Comparison of ENCODE assay signal across 8 mouse cellular contexts in genomic region chr9:54821442-54822100, GRCm38 (mm10). TPM values are rescaled to one million over a fixed set of nuclear protein-coding genes. Genes with fewer than 3 reads are reported as not detected.
A peak's percentile ranks its signal among the peaks of the same experiment; 100 is the strongest.
DNase-seq lines count a peak whose midpoint lies in the region; ATAC-seq and TF ChIP-seq lines count a peak whose summit lies in the region.

No protein-coding gene starts in this region.

- H3K9ac ChIP-seq in heart, embryonic 11.5 days (ENCODE audit: low read depth, low read length), result no peak overlapping the region
- no peak overlapping the region for H3K9ac ChIP-seq in kidney, embryonic 15.5 days
- no peak overlapping the region for H3K9ac ChIP-seq in limb, embryonic 14.5 days (ENCODE audit: low read depth, low read length, severe bottlenecking)
- H3K9ac ChIP-seq in neural tube, embryonic 11.5 days (ENCODE audit: low read length), result no peak overlapping the region

- no peaks in the 10 kb centered on the region for H3K27me3 ChIP-seq in heart, embryonic 11.5 days (ENCODE audit: control insufficient read depth, insufficient read depth, low read length)
- peaks cover 28% of the 10 kb centered on the region for H3K27me3 ChIP-seq in kidney, embryonic 15.5 days
- H3K27me3 ChIP-seq in limb, embryonic 14.5 days (ENCODE audit: control insufficient read depth, insufficient read depth, low read length), result no peaks in the 10 kb centered on the region
- no peaks in the 10 kb centered on the region for H3K27me3 ChIP-seq in neural tube, embryonic 11.5 days (ENCODE audit: control insufficient read depth, insufficient read depth, low read length)

- no peak for ATAC-seq in heart, embryonic 11.5 days (replicated peaks; ENCODE audit: insufficient number of reproducible peaks, low FRiP score, low TSS enrichment)
- peak; percentile 91 for ATAC-seq in frontal cortex, adult (ENCODE audit: low TSS enrichment)
- peak; percentile 49; the same call in 1 of the 2 replicates for ATAC-seq in kidney, embryonic 15.5 days (replicated peaks; ENCODE audit: low FRiP score)
- ATAC-seq in limb, embryonic 14.5 days (ENCODE audit: low FRiP score, low read depth), result peak; percentile 85
- peak; percentile 72; the same call in 1 of the 2 replicates for ATAC-seq in neural tube, embryonic 11.5 days (ENCODE audit: insufficient read depth, low FRiP score, low TSS enrichment)
- no peak for ATAC-seq in erythroblast, adult 5-6 weeks (replicated peaks; ENCODE audit: low FRiP score, poor library complexity, severe bottlenecking)

- H3K36me3 ChIP-seq in heart, embryonic 11.5 days (ENCODE audit: control insufficient read depth, insufficient read depth, low read length), result no peaks in the 10 kb centered on the region
- H3K36me3 ChIP-seq in kidney, embryonic 15.5 days, result no peaks in the 10 kb centered on the region
- H3K36me3 ChIP-seq in limb, embryonic 14.5 days (ENCODE audit: control insufficient read depth, insufficient read depth, low read length), result no peaks in the 10 kb centered on the region
- H3K36me3 ChIP-seq in neural tube, embryonic 11.5 days (ENCODE audit: control insufficient read depth, insufficient read depth, low read length), result no peaks in the 10 kb centered on the region

- no peak overlapping the region for H3K27ac ChIP-seq in heart, embryonic 11.5 days (ENCODE audit: low read depth, low read length)
- no peak overlapping the region for H3K27ac ChIP-seq in bone marrow macrophage, adult 2 months (ENCODE audit: insufficient read depth, low read depth, low read length)
- H3K27ac ChIP-seq in kidney, embryonic 15.5 days, result no peak overlapping the region
- no peak overlapping the region for H3K27ac ChIP-seq in limb, embryonic 14.5 days (replicated peaks; ENCODE audit: low read depth, low read length)
- H3K27ac ChIP-seq in neural tube, embryonic 11.5 days (ENCODE audit: low read depth, low read length), result no peak overlapping the region

- DNase-seq in heart, adult 8-10 months (ENCODE audit: low spot score), result peak; percentile 31
- DNase-seq in limb, embryonic 14.5 days (ENCODE audit: low spot score), result peak; percentile 79
- peak; percentile 55 for DNase-seq in neural tube, embryonic 11.5 days (ENCODE audit: low spot score)

- no peaks in the 10 kb centered on the region for H3K9me3 ChIP-seq in heart, embryonic 11.5 days (replicated peaks; ENCODE audit: control insufficient read depth, low read length)
- no peaks in the 10 kb centered on the region for H3K9me3 ChIP-seq in kidney, embryonic 15.5 days (replicated peaks)
- no peaks in the 10 kb centered on the region for H3K9me3 ChIP-seq in limb, embryonic 14.5 days (ENCODE audit: control insufficient read depth, low read length)
- H3K9me3 ChIP-seq in neural tube, embryonic 11.5 days (ENCODE audit: control insufficient read depth, low read length), result no peaks in the 10 kb centered on the region

- H3K4me1 ChIP-seq in heart, embryonic 11.5 days (ENCODE audit: control insufficient read depth, insufficient read depth, low read length), result no peaks in the 10 kb centered on the region
- no peaks in the 10 kb centered on the region for H3K4me1 ChIP-seq in bone marrow macrophage, adult 2 months (ENCODE audit: control insufficient read depth, insufficient read depth, low read length)
- H3K4me1 ChIP-seq in kidney, embryonic 15.5 days, result no peaks in the 10 kb centered on the region; the same call in 1 of the 2 replicates
- H3K4me1 ChIP-seq in limb, embryonic 14.5 days (ENCODE audit: control insufficient read depth, insufficient read depth, low read length), result peaks cover 9% of the 10 kb centered on the region
- peaks cover under 1% of the 10 kb centered on the region; the same call in 1 of the 2 replicates for H3K4me1 ChIP-seq in neural tube, embryonic 11.5 days (ENCODE audit: control insufficient read depth, insufficient read depth, low read length)

- peak; percentile 60 for TF ChIP-seq CTCF in bone marrow macrophage, adult 2 months (IDR thresholded peaks at IDR 0.05; ENCODE audit: low read depth, low read length)

- WGBS in heart, embryonic 11.5 days (ENCODE audit: insufficient replicate concordance), result 52% methylated on average over 5 of the region's 5 CpGs
- WGBS in kidney, embryonic 15.5 days, result 62% methylated on average over 5 of the region's 5 CpGs
- WGBS in limb, embryonic 14.5 days, result 43% methylated on average over 5 of the region's 5 CpGs
- 58% methylated on average over 5 of the region's 5 CpGs for WGBS in neural tube, embryonic 11.5 days

- no peak overlapping the region for H3K4me2 ChIP-seq in heart, embryonic 11.5 days
- no peak overlapping the region for H3K4me2 ChIP-seq in kidney, embryonic 15.5 days
- no peak overlapping the region for H3K4me2 ChIP-seq in limb, embryonic 14.5 days (replicated peaks; ENCODE audit: low read depth, low read length, severe bottlenecking)
- H3K4me2 ChIP-seq in neural tube, embryonic 11.5 days (ENCODE audit: low read depth), result no peak overlapping the region

- no peak for TF ChIP-seq POLR2A in bone marrow macrophage, adult 2 months (IDR thresholded peaks at IDR 0.05; ENCODE audit: borderline replicate concordance, low read depth, low read length)
- TF ChIP-seq POLR2A in limb, embryonic 14.5 days (IDR thresholded peaks at IDR 0.05; ENCODE audit: borderline replicate concordance, extremely low read depth, insufficient read depth, insufficient read length), result no peak

- no peak overlapping the region for H3K4me3 ChIP-seq in heart, embryonic 11.5 days (ENCODE audit: low read depth, low read length)
- no peak overlapping the region for H3K4me3 ChIP-seq in bone marrow macrophage, adult 2 months (ENCODE audit: insufficient read depth, low read length)
- H3K4me3 ChIP-seq in kidney, embryonic 15.5 days (replicated peaks), result no peak overlapping the region
- no peak overlapping the region for H3K4me3 ChIP-seq in limb, embryonic 14.5 days (replicated peaks; ENCODE audit: low read length)
- no peak overlapping the region for H3K4me3 ChIP-seq in neural tube, embryonic 11.5 days (ENCODE audit: low read depth, low read length)

RNA-seq across cellular contexts. Expression of gene Ireb2, which starts 42.0 kb away (rescaled TPM):
- 10 to 100 TPM; 21.1 to 24.7 (median 21.8) TPM for total RNA-seq in heart, adult 8-10 months (2022)
- polyA plus RNA-seq in heart, embryonic 11.5 days (2014; fragmentation: Nextera tagmentation; extraction: Ambion mirVana), result 33.4 and 38.2 TPM in 2 replicates
- polyA plus RNA-seq in bone marrow macrophage, adult 2 months (2012; ENCODE audit: insufficient read depth, insufficient read length, missing spikeins), result 33.2 and 36.4 TPM in 2 replicates
- 34.8 and 37.0 TPM in 2 replicates for polyA plus RNA-seq in kidney, embryonic 15.5 days (2015; fragmentation: Nextera tagmentation; extraction: Ambion mirVana)
- 39.2 and 39.9 TPM in 2 replicates for polyA plus RNA-seq in limb, embryonic 14.5 days (2012; rRNA removed)
- 38.0 and 43.0 TPM in 2 replicates for polyA plus RNA-seq in limb, embryonic 14.5 days (2014; fragmentation: Nextera tagmentation; extraction: Ambion mirVana)
- 69.3 and 69.9 TPM in 2 replicates for polyA plus RNA-seq in neural tube, embryonic 11.5 days (2014; fragmentation: Nextera tagmentation; extraction: Ambion mirVana)
- 16.7 and 17.3 TPM in 2 replicates for total RNA-seq in erythroblast, adult 5-6 weeks (2015; ENCODE audit: low replicate concordance)
- 10.6 and 19.1 TPM in 2 replicates for total RNA-seq in erythroblast, adult 5-6 weeks (2017; ENCODE audit: low replicate concordance)

RNA-seq across cellular contexts. Expression of gene Crabp1, which starts 57.0 kb away (rescaled TPM):
- not detected for total RNA-seq in heart, adult 8-10 months (2022)
- 50.3 and 56.9 TPM in 2 replicates for polyA plus RNA-seq in heart, embryonic 11.5 days (2014; fragmentation: Nextera tagmentation; extraction: Ambion mirVana)
- polyA plus RNA-seq in bone marrow macrophage, adult 2 months (2012; ENCODE audit: insufficient read depth, insufficient read length, missing spikeins), result not detected in 2 replicates
- 78.1 and 79.9 TPM in 2 replicates for polyA plus RNA-seq in kidney, embryonic 15.5 days (2015; fragmentation: Nextera tagmentation; extraction: Ambion mirVana)
- polyA plus RNA-seq in limb, embryonic 14.5 days (2012; rRNA removed), result 635 and 800 TPM in 2 replicates
- polyA plus RNA-seq in limb, embryonic 14.5 days (2014; fragmentation: Nextera tagmentation; extraction: Ambion mirVana), result 716 and 755 TPM in 2 replicates
- 719 and 730 TPM in 2 replicates for polyA plus RNA-seq in neural tube, embryonic 11.5 days (2014; fragmentation: Nextera tagmentation; extraction: Ambion mirVana)
- total RNA-seq in erythroblast, adult 5-6 weeks (2015; ENCODE audit: low replicate concordance), result not detected in 2 replicates
- total RNA-seq in erythroblast, adult 5-6 weeks (2017; ENCODE audit: low replicate concordance), result not detected in 2 replicates

Comparison
In these comparisons a context has a peak if more than half of its experiments do, and no peak if none do; other contexts are left out.
1. ATAC-seq: peak in frontal cortex, adult (single experiment), kidney, embryonic 15.5 days (single experiment), limb, embryonic 14.5 days (single experiment) and neural tube, embryonic 11.5 days (single experiment); none in heart, embryonic 11.5 days (single experiment) and erythroblast, adult 5-6 weeks (single experiment).
2. RNA of gene Crabp1, which starts 57.0 kb away (polyA plus RNA-seq): 635 to 800 TPM in limb, embryonic 14.5 days, 719 to 730 TPM in neural tube, embryonic 11.5 days, 78.1 to 79.9 TPM in kidney, embryonic 15.5 days and 50.3 to 56.9 TPM in heart, embryonic 11.5 days; not detected in bone marrow macrophage, adult 2 months; every median in the first group is over 10 times any median in the second.
3. Peak in every context shown above with its lines, with median percentiles within 50 percentile points of each other: DNase-seq.